Mouse (Mus musculus): ENCODE results near the gene C730034F03Rik. TPM values are rescaled to one million over a fixed set of nuclear protein-coding genes. Genes with fewer than 3 reads are reported as not detected.

Gene C730034F03Rik
- polyA plus RNA-seq (2012) = 0.03 and 0.05 TPM in 2 replicates

- Histone ChIP-seq H3K27me3 (ENCODE audit: control insufficient read depth) (no peaks in the 10 kb centered on the region), H3K36me3 (ENCODE audit: control insufficient read depth) (peaks cover 33% of the 10 kb centered on the region), H3K9me3 (ENCODE audit: control insufficient read depth, low read length) (no peaks in the 10 kb centered on the region), H3K4me1 (ENCODE audit: control insufficient read depth) (peaks cover 51% of the 10 kb centered on the region), H3K4me3 (replicated peaks) (peak within 1 kb of the TSS; percentile 97)
- TF ChIP-seq GATA1 (IDR thresholded peaks at IDR 0.05; ENCODE audit: low read length) (peak; percentile 17; the same call in 1 of the 2 replicates), TAL1 (IDR thresholded peaks at IDR 0.05; ENCODE audit: low read length) (no peak)
Observed at GRCm38 (mm10) chr15:89429352-89430221, at the start of gene C730034F03Rik, which contains the start of the genes Gm44502 and Chkb. TSS of gene C730034F03Rik (plus strand) at chr15:89429589. TSS of gene Gm44502 (minus strand) at chr15:89429696. TSS of gene Chkb (minus strand) at chr15:89429908.

- Histone ChIP-seq H3K4me3 (replicated peaks) (no peak within 1 kb of the TSS), H3K4me1 (ENCODE audit: control insufficient read depth) (peaks cover under 1% of the 10 kb centered on the region), H3K27me3 (ENCODE audit: control insufficient read depth) (peaks cover 7% of the 10 kb centered on the region), H3K36me3 (ENCODE audit: control insufficient read depth) (no peaks in the 10 kb centered on the region), H3K9me3 (ENCODE audit: control insufficient read depth, low read length) (no peaks in the 10 kb centered on the region)
- TF ChIP-seq TAL1 (IDR thresholded peaks at IDR 0.05; ENCODE audit: low read length) (no peak), GATA1 (IDR thresholded peaks at IDR 0.05; ENCODE audit: low read length) (no peak)
Observed at GRCm38 (mm10) chr15:89384617-89385016, 44.8 kb upstream of the C730034F03Rik start, which contains the start of gene Klhdc7b. TSS of gene Klhdc7b (plus strand) at chr15:89384917.

GRCm38 (mm10) chr15:89387127-89387526, 42.3 kb upstream of the C730034F03Rik start:
- TF ChIP-seq GATA1 (IDR thresholded peaks at IDR 0.05; ENCODE audit: low read length) (no peak), TAL1 (IDR thresholded peaks at IDR 0.05; ENCODE audit: low read length) (no peak)
- Histone ChIP-seq H3K27me3 (ENCODE audit: control insufficient read depth) (no peaks in the 10 kb centered on the region; the same call in none of the 2 replicates), H3K4me3 (replicated peaks) (no peak overlapping the region), H3K9me3 (ENCODE audit: control insufficient read depth, low read length) (no peaks in the 10 kb centered on the region), H3K36me3 (ENCODE audit: control insufficient read depth) (no peaks in the 10 kb centered on the region), H3K4me1 (ENCODE audit: control insufficient read depth) (no peaks in the 10 kb centered on the region)

GRCm38 (mm10) chr15:89390081-89390480, 39.3 kb upstream of the C730034F03Rik start:
- Histone ChIP-seq H3K27me3 (ENCODE audit: control insufficient read depth) (no peaks in the 10 kb centered on the region; the same call in none of the 2 replicates), H3K36me3 (ENCODE audit: control insufficient read depth) (no peaks in the 10 kb centered on the region), H3K4me3 (replicated peaks) (no peak overlapping the region), H3K4me1 (ENCODE audit: control insufficient read depth) (no peaks in the 10 kb centered on the region), H3K9me3 (ENCODE audit: control insufficient read depth, low read length) (no peaks in the 10 kb centered on the region)
- no peak for TF ChIP-seq GATA1 (IDR thresholded peaks at IDR 0.05; ENCODE audit: low read length)

- H3K36me3 ChIP-seq (ENCODE audit: control insufficient read depth) = no peaks in the 10 kb centered on the region
- H3K27me3 ChIP-seq (ENCODE audit: control insufficient read depth) = no peaks in the 10 kb centered on the region; the same call in 1 of the 2 replicates
- H3K4me1 ChIP-seq (ENCODE audit: control insufficient read depth) = no peaks in the 10 kb centered on the region
- TF ChIP-seq TAL1 (IDR thresholded peaks at IDR 0.05; ENCODE audit: low read length) (no peak), GATA1 (IDR thresholded peaks at IDR 0.05; ENCODE audit: low read length) (no peak)
- H3K9me3 ChIP-seq (ENCODE audit: control insufficient read depth, low read length) = no peaks in the 10 kb centered on the region
- H3K4me3 ChIP-seq (replicated peaks) = no peak overlapping the region
Observed at GRCm38 (mm10) chr15:89396883-89397282, 32.5 kb upstream of the C730034F03Rik start.

- TF ChIP-seq TAL1 (IDR thresholded peaks at IDR 0.05; ENCODE audit: low read length) = no peak
- no peak for TF ChIP-seq GATA1 (IDR thresholded peaks at IDR 0.05; ENCODE audit: low read length)
- no peaks in the 10 kb centered on the region for H3K36me3 ChIP-seq (ENCODE audit: control insufficient read depth)
- H3K9me3 ChIP-seq (ENCODE audit: control insufficient read depth, low read length) = 0 out of 2 replicates have a peak, but pooled peaks cover 2% of the 10 kb centered on the region
- no peaks in the 10 kb centered on the region for H3K27me3 ChIP-seq (ENCODE audit: control insufficient read depth)
- no peaks in the 10 kb centered on the region for H3K4me1 ChIP-seq (ENCODE audit: control insufficient read depth)
- no peak overlapping the region for H3K4me3 ChIP-seq (replicated peaks)
Observed at GRCm38 (mm10) chr15:89398146-89398545, 31.2 kb upstream of the C730034F03Rik start.

- TF ChIP-seq TAL1 (IDR thresholded peaks at IDR 0.05; ENCODE audit: low read length) (no peak), GATA1 (IDR thresholded peaks at IDR 0.05; ENCODE audit: low read length) (no peak)
Observed at GRCm38 (mm10) chr15:89399716-89400115, 29.7 kb upstream of the C730034F03Rik start.

GRCm38 (mm10) chr15:89402471-89402870, 26.9 kb upstream of the C730034F03Rik start:
- TF ChIP-seq TAL1 (IDR thresholded peaks at IDR 0.05; ENCODE audit: low read length) = no peak
- peaks cover 5% of the 10 kb centered on the region; the same call in 1 of the 2 replicates for H3K9me3 ChIP-seq (ENCODE audit: control insufficient read depth, low read length)

More at GRCm38 (mm10) chr15:89399716-89400115, 29.7 kb upstream of the C730034F03Rik start:
- no peaks in the 10 kb centered on the region for H3K27me3 ChIP-seq (ENCODE audit: control insufficient read depth)
- no peak overlapping the region for H3K4me3 ChIP-seq (replicated peaks)
- H3K36me3 ChIP-seq (ENCODE audit: control insufficient read depth) = no peaks in the 10 kb centered on the region
- H3K9me3 ChIP-seq (ENCODE audit: control insufficient read depth, low read length) = 0 out of 2 replicates have a peak, but pooled peaks cover 2% of the 10 kb centered on the region
- no peaks in the 10 kb centered on the region for H3K4me1 ChIP-seq (ENCODE audit: control insufficient read depth)

More at GRCm38 (mm10) chr15:89402471-89402870, 26.9 kb upstream of the C730034F03Rik start:
- H3K4me1 ChIP-seq (ENCODE audit: control insufficient read depth) = no peaks in the 10 kb centered on the region
- no peak overlapping the region for H3K4me3 ChIP-seq (replicated peaks)
- H3K27me3 ChIP-seq (ENCODE audit: control insufficient read depth) = no peaks in the 10 kb centered on the region
- H3K36me3 ChIP-seq (ENCODE audit: control insufficient read depth) = no peaks in the 10 kb centered on the region

Data from erythroblast, embryonic 14.5 days (primary cell).